Mouse (Mus musculus) MEL (cell line): ENCODE data around the gene Slc12a6.
"Not testable (repeated sequence)": the region's sequence is repeated elsewhere in the genome, so short reads cannot be mapped to it uniquely, and the experiment has no call there.

Experiments used
- CHD1 ChIP-seq: IDR thresholded peaks from 2 replicates; pipeline ENCODE4 v1.6.1; 2012; ENCODE audit warnings: low read depth, mild to moderate bottlenecking, inconsistent platforms, low read length, improper control_type of control experiment
- CTCF ChIP-seq, 3 experiments: IDR thresholded peaks in 2 of 3; conservative IDR thresholded peaks in 1 of 3; 2 replicates each; pipeline ENCODE4 v1.5.1; 2011 to 2012; ENCODE audit warnings: low read length in 3 of 3, low read depth in 2 of 3, mild to moderate bottlenecking in 2 of 3, improper control_type of control experiment in 1 of 3, inconsistent platforms in 1 of 3, mixed read lengths in 1 of 3, moderate library complexity in 1 of 3; ENCODE audit not compliant: control insufficient read depth in 1 of 3, insufficient read depth in 1 of 3, poor library complexity in 1 of 3, severe bottlenecking in 1 of 3
- GABPA ChIP-seq: IDR thresholded peaks from 2 replicates; pipeline ENCODE4 v1.6.1; 2012; ENCODE audit warnings: low read depth, mild to moderate bottlenecking, inconsistent platforms, low read length, improper control_type of control experiment, moderate library complexity
- HCFC1 ChIP-seq: IDR thresholded peaks from 2 replicates; pipeline ENCODE4 v1.6.1; 2012; ENCODE audit warnings: low read depth, mild to moderate bottlenecking, inconsistent platforms, low read length, improper control_type of control experiment, moderate library complexity
- JUND ChIP-seq: IDR thresholded peaks from 2 replicates; pipeline ENCODE4 v1.6.1; 2011; ENCODE audit warnings: low read depth, mild to moderate bottlenecking, improper control_type of control experiment, low read length
- KAT2A ChIP-seq: conservative IDR thresholded peaks from 2 replicates; pipeline ENCODE4 v1.6.1; 2012; ENCODE audit warnings: low read depth, low read length, improper control_type of control experiment, inconsistent platforms
- MAFK ChIP-seq: IDR thresholded peaks from 2 replicates; pipeline ENCODE4 v1.6.1; 2011; ENCODE audit warnings: low read depth, mild to moderate bottlenecking, low read length, improper control_type of control experiment, borderline replicate concordance
- MAX ChIP-seq: IDR thresholded peaks from 2 replicates; pipeline ENCODE4 v1.6.1; 2011; ENCODE audit warnings: low read length, improper control_type of control experiment
- NELFE ChIP-seq: IDR thresholded peaks from 2 replicates; pipeline ENCODE4 v1.6.1; 2011; ENCODE audit warnings: low read depth, low read length, improper control_type of control experiment
- POLR2A ChIP-seq, 2 experiments: IDR thresholded peaks; 2 replicates each; pipeline ENCODE4 v1.6.1; 2011 to 2012; ENCODE audit warnings: low read length in 2 of 2, mild to moderate bottlenecking in 2 of 2, control low read depth in 1 of 2, improper control_type of control experiment in 1 of 2, low read depth in 1 of 2, moderate library complexity in 1 of 2; ENCODE audit not compliant: control insufficient read depth in 1 of 2, insufficient read depth in 1 of 2, poor library complexity in 1 of 2
- RCOR1 ChIP-seq: IDR thresholded peaks from 2 replicates; pipeline ENCODE4 v1.6.1; 2012; ENCODE audit warnings: low read depth, mild to moderate bottlenecking, inconsistent platforms, low read length, improper control_type of control experiment
- TCF12 ChIP-seq: IDR thresholded peaks from 2 replicates; pipeline ENCODE4 v1.6.1; 2014; ENCODE audit warnings: low read depth, mild to moderate bottlenecking, inconsistent platforms, low read length, improper control_type of control experiment, moderate library complexity

DNA sequence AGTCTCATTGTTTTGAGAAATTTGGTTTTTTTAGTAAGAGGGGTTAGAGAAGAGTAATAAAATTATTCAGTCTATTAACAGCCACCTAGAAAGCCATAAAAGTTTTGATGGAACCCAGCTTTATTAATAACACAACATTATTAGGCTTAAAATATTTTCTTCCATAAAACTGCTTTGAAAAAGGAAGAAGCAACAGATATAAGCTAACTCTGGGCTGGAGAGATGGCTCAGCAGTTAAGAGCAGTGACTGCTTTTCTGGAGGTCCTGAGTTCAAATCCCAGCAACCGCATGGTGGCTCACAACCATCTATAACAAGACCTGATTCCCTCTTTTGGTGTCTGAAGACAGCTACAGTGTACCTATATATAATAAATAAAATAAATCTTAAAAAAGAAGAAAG lies 20.4 kb downstream of the Slc12a6 start:
- not testable (repeated sequence) for TF ChIP-seq POLR2A (IDR thresholded peaks at IDR 0.05; ENCODE audit: control insufficient read depth in 1 of 2, insufficient read depth in 1 of 2, low read depth in 1 of 2, low read length in 2 of 2, poor library complexity in 1 of 2); MAFK; MAX; CTCF (IDR thresholded peaks at IDR 0.05 in 2 of 3, conservative IDR thresholded peaks at IDR 0.05 in 1 of 3; ENCODE audit: control insufficient read depth in 1 of 3, insufficient read depth in 1 of 3, low read depth in 2 of 3, low read length in 3 of 3, poor library complexity in 1 of 3, severe bottlenecking in 1 of 3); KAT2A; CHD1; GABPA; NELFE; RCOR1; TCF12; HCFC1; JUND
